Mouse (Mus musculus) liver, embryonic 14.5 days (tissue): ENCODE results near the gene Rfk.

Experiments used
- CTCF ChIP-seq: IDR thresholded peaks from 2 replicates; pipeline ENCODE4 v1.5.1; 2016; ENCODE audit warnings: antibody characterized with exemption, low read depth, control low read depth
- EP300 ChIP-seq: IDR thresholded peaks from 2 replicates; pipeline ENCODE4 v1.6.1; 2016; ENCODE audit warnings: antibody characterized with exemption, low read depth

DNA sequence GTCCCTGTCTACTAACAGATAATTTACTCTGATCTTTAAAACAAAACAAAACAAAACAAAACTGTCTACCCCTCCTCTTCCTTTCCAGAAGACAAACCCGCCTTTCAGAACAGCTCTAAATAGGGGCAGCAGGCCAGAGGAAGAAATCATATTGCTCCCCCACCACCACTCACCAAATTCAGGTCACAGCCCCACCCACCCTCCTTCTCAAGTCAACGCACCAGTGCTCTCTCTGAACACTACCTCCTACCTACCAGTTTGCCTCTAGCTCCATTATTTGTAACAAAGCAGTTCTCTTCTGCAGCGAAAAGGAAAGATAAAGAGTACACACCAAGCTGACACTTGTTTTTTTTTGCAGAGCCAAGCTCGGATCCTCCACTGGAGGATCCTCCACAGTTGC lies 38.5 kb upstream of the Rfk start:
- no peak for TF ChIP-seq CTCF
- no peak for TF ChIP-seq EP300
